Mouse (Mus musculus) heart, postnatal 0 days (tissue): Measurements from ENCODE around the gene Eno2.

Source experiments
- CTCF ChIP-seq: IDR thresholded peaks from 2 replicates; pipeline ENCODE4 v1.5.1; 2016; ENCODE audit warnings: antibody characterized with exemption, control low read depth, low read depth
- EP300 ChIP-seq: IDR thresholded peaks from 2 replicates; pipeline ENCODE4 v1.6.1; 2016; ENCODE audit warnings: antibody characterized with exemption, low read depth

DNA sequence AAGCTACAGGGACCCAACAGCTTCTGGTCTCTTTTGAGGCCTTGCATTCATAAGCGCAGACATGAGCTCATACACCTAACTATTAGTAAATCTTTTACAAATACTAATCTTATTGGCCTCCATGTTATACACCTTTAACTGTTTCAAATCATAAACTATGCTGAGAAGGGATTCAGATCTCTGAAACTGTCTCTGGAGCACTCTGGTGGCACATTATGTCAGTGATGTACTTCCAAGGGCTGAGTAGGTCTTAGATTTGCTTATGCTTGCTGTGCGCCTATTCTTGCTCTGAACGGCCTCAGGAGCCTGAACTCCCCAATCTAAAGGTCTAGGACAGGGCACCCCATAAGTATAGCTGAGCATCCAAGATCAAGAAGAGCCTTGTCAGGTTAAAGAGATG, 27.6 kb downstream of the Eno2 start:
- TF ChIP-seq CTCF (no peak), EP300 (no peak)
